Mouse (Mus musculus) adrenal gland, postnatal 36 days (tissue): ENCODE data around the gene Sept7. TPM values are rescaled to one million over a fixed set of nuclear protein-coding genes. Genes with fewer than 3 reads are reported as not detected.
A peak's percentile ranks its signal among the peaks of the same experiment; 100 is the strongest.
"Not testable (repeated sequence)": the region's sequence is repeated elsewhere in the genome, so short reads cannot be mapped to it uniquely, and the experiment has no call there.

Source experiments
- DNase-seq, 2 experiments: peaks; one replicate each; pipeline ENCODE4 v3.0.0; 2021; ENCODE audit warnings: mixed read lengths in 1 of 2
- total RNA-seq, 2 experiments: library from RNA; stranded (reverse); gene quantifications; 2 replicates each; pipeline ENCODE4 v1.2.3; 2021

The Sept7 gene
- total RNA-seq, 2 experiments from 2014 or later, result 112 to 128 TPM

- DNase-seq, result no peak
Measured at GRCm38 (mm10) chr9:25260411-25260810, 8.2 kb downstream of the Sept7 start.

GRCm38 (mm10) chr9:25260979-25261378 is 8.7 kb downstream of the Sept7 start:
- DNase-seq, result no peak

GRCm38 (mm10) chr9:25262087-25262486 is 9.8 kb downstream of the Sept7 start:
- DNase-seq, result no peak

- DNase-seq, result no peak
Measured at GRCm38 (mm10) chr9:25265795-25266194, 13.6 kb downstream of the Sept7 start.

- no peak for DNase-seq
Measured at GRCm38 (mm10) chr9:25267133-25267532, 14.9 kb downstream of the Sept7 start.

- no peak for DNase-seq
Measured at GRCm38 (mm10) chr9:25267574-25267973, 15.3 kb downstream of the Sept7 start.

- DNase-seq, result no peak
Measured at GRCm38 (mm10) chr9:25271902-25272301, 19.7 kb downstream of the Sept7 start.

GRCm38 (mm10) chr9:25289796-25290195 is 37.6 kb downstream of the Sept7 start:
- DNase-seq, result no peak

GRCm38 (mm10) chr9:25309505-25310182 is 57.4 kb downstream of the Sept7 start:
- no peak for DNase-seq

GRCm38 (mm10) chr9:25314304-25314703 is 62.1 kb downstream of the Sept7 start:
- DNase-seq, result no peak

- DNase-seq, result peak; percentile 71 to 80
Measured at GRCm38 (mm10) chr9:25317827-25318505, 65.7 kb downstream of the Sept7 start.

- DNase-seq, result not testable (repeated sequence)
Measured at GRCm38 (mm10) chr9:25319676-25320075, 67.4 kb downstream of the Sept7 start.

GRCm38 (mm10) chr9:25327727-25328370 is 75.6 kb downstream of the Sept7 start:
- no peak for DNase-seq

GRCm38 (mm10) chr9:25328946-25329723 is 76.9 kb downstream of the Sept7 start:
- no peak for DNase-seq

GRCm38 (mm10) chr9:25337436-25338198 is 85.4 kb downstream of the Sept7 start:
- no peak for DNase-seq

GRCm38 (mm10) chr9:25340412-25340811 is 88.2 kb downstream of the Sept7 start:
- no peak for DNase-seq

- no peak for DNase-seq
Measured at GRCm38 (mm10) chr9:25353775-25354174, 101.5 kb downstream of the Sept7 start.

GRCm38 (mm10) chr9:25355806-25356205 is 103.6 kb downstream of the Sept7 start:
- DNase-seq, result peak; percentile 16 to 31

GRCm38 (mm10) chr9:25357589-25357988 is 105.3 kb downstream of the Sept7 start:
- DNase-seq, result no peak

GRCm38 (mm10) chr9:25358018-25358417 is 105.8 kb downstream of the Sept7 start:
- no peak for DNase-seq
